Mouse (Mus musculus): ENCODE measurements around the gene Gm10220. TPM values are rescaled to one million over a fixed set of nuclear protein-coding genes. Genes with fewer than 3 reads are reported as not detected.

Gm10220 gene
- not detected in 2 replicates for polyA plus RNA-seq (2012)

DNA sequence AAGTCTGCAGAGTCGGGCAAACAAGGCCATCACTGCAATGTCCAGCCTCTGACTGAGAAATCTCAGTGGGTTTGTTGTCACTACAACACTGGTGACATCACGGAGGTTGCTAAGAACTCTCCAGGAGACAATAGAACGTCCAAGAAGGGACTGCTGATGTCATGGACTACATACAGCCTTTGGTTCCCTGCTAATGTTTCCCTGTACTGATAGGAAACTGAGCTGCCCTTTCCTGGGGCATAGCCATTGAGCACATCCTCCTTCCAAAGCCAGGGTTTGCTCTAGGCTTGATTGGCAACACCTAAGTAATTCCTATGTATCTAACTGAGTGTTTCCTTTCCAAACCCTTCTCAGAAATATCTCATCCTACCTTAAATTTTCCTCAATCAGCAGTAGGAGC lies at the start of gene Gm10220:
Gene Gm10220 (minus strand): TSS at position 101 of the 400 bp plus-strand sequence.

GRCm38 (mm10) chr5:26105262-26105661 lies 16.0 kb downstream of the Gm10220 start, which contains the start of gene 5031410I06Rik:
Gene 5031410I06Rik (minus strand): TSS chr5:26105362.

GRCm38 (mm10) chr5:26089191-26089590 lies 32.0 kb downstream of the Gm10220 start, which contains the start of gene Gm10471:
Gene Gm10471 (minus strand): TSS chr5:26089291.

Other genes with a start within 250 kb of the Gm10220 start
- 0.02 TPM in 1 of 2 replicates, not detected in the other for gene Gm21663, start 179.0 kb downstream of the Gm10220 start, polyA plus RNA-seq (2012)
- gene Gm21671, start 167.0 kb downstream of the Gm10220 start, polyA plus RNA-seq (2012) = not detected in 2 replicates
- gene Gm21680, start 148.8 kb downstream of the Gm10220 start, polyA plus RNA-seq (2012) = not detected in 2 replicates
- not detected in 2 replicates for gene Gm21698, start 132.8 kb downstream of the Gm10220 start, polyA plus RNA-seq (2012)
- gene Gm1979, start 116.6 kb downstream of the Gm10220 start, polyA plus RNA-seq (2012) = not detected in 2 replicates
- not detected in 2 replicates for gene Gm5862, start 98.5 kb downstream of the Gm10220 start, polyA plus RNA-seq (2012)
- not detected in 2 replicates for gene Speer4a, start 81.9 kb downstream of the Gm10220 start, polyA plus RNA-seq (2012)
- gene Gm7347, start 62.8 kb downstream of the Gm10220 start, polyA plus RNA-seq (2012) = not detected in 2 replicates
- gene Gm10471, start 32.1 kb downstream of the Gm10220 start, polyA plus RNA-seq (2012) = not detected in 2 replicates
- 0.01 TPM in 1 of 2 replicates, not detected in the other for gene 5031410I06Rik, start 16.1 kb downstream of the Gm10220 start, polyA plus RNA-seq (2012)
- not detected in 2 replicates for gene Gm7361, start 136.3 kb upstream of the Gm10220 start, polyA plus RNA-seq (2012)

Data from megakaryocyte-erythroid progenitor cell, adult 5 weeks (primary cell).